In genomic region chrX:105079615-105080092, GRCm38 (mm10) we compare ENCODE assay signal across 8 mouse cellular contexts. TPM values are rescaled to one million over a fixed set of nuclear protein-coding genes. Genes with fewer than 3 reads are reported as not detected.
A peak's percentile ranks its signal among the peaks of the same experiment; 100 is the strongest.
DNase-seq lines count a peak whose midpoint lies in the region; ATAC-seq and TF ChIP-seq lines count a peak whose summit lies in the region.

TSS of gene Pbdc1 (plus strand) at chrX:105079756.

- ATAC-seq in embryonic facial prominence, embryonic 14.5 days (ENCODE audit: low read depth) = peak; percentile 99
- peak; percentile 98 for ATAC-seq in limb, embryonic 12.5 days (ENCODE audit: insufficient number of reproducible peaks, insufficient read depth, low FRiP score, low TSS enrichment, low read depth)
- ATAC-seq in midbrain, embryonic 14.5 days (ENCODE audit: low FRiP score, low TSS enrichment) = peak; percentile 99

- 0 out of 2 replicates have a peak, but pooled peaks have one; percentile 16 for TF ChIP-seq POLR2A in bone marrow, adult 2 months (IDR thresholded peaks at IDR 0.05; ENCODE audit: borderline replicate concordance, control insufficient read depth, low read depth, low read length)

- H3K9ac ChIP-seq in embryonic facial prominence, embryonic 14.5 days (ENCODE audit: low read depth, low read length) = peak within 1 kb of the TSS; percentile 65
- H3K9ac ChIP-seq in limb, embryonic 12.5 days (replicated peaks) = peak within 1 kb of the TSS; percentile 51
- peak within 1 kb of the TSS; percentile 40 for H3K9ac ChIP-seq in midbrain, embryonic 14.5 days (replicated peaks; ENCODE audit: low read length)

- peak within 1 kb of the TSS; percentile 70 for H3K4me2 ChIP-seq in embryonic facial prominence, embryonic 14.5 days (ENCODE audit: low read depth, low read length)
- H3K4me2 ChIP-seq in limb, embryonic 12.5 days = peak within 1 kb of the TSS; percentile 67
- peak within 1 kb of the TSS; percentile 63 for H3K4me2 ChIP-seq in midbrain, embryonic 14.5 days (ENCODE audit: low read length)

- TF ChIP-seq CTCF in bone marrow, adult 2 months (IDR thresholded peaks at IDR 0.05; ENCODE audit: control insufficient read depth, insufficient read depth, low read length) = 0 out of 2 replicates have a peak, but pooled peaks have one; percentile 3

- H3K27ac ChIP-seq in bone marrow, adult 2 months (ENCODE audit: control insufficient read depth, insufficient read depth, low read depth, low read length, poor library complexity) = no peak within 1 kb of the TSS
- H3K27ac ChIP-seq in embryonic facial prominence, embryonic 14.5 days (replicated peaks; ENCODE audit: low read depth, low read length) = no peak within 1 kb of the TSS; the same call in 1 of the 2 replicates
- no peak within 1 kb of the TSS for H3K27ac ChIP-seq in limb, embryonic 12.5 days
- no peak within 1 kb of the TSS for H3K27ac ChIP-seq in midbrain, embryonic 14.5 days (replicated peaks; ENCODE audit: low read depth, low read length)

- H3K9me3 ChIP-seq in embryonic facial prominence, embryonic 14.5 days (ENCODE audit: control insufficient read depth, low read length) = no peaks in the 10 kb centered on the region
- H3K9me3 ChIP-seq in limb, embryonic 12.5 days = no peaks in the 10 kb centered on the region
- no peaks in the 10 kb centered on the region for H3K9me3 ChIP-seq in midbrain, embryonic 14.5 days (ENCODE audit: control insufficient read depth, low read length)

- no peaks in the 10 kb centered on the region; the same call in 1 of the 2 replicates for H3K4me1 ChIP-seq in bone marrow, adult 2 months (ENCODE audit: control insufficient read depth, insufficient read depth, low read length)
- no peaks in the 10 kb centered on the region for H3K4me1 ChIP-seq in embryonic facial prominence, embryonic 14.5 days (ENCODE audit: control insufficient read depth, insufficient read depth, low read length)
- H3K4me1 ChIP-seq in limb, embryonic 12.5 days (replicated peaks) = peaks cover 5% of the 10 kb centered on the region; the same call in 1 of the 2 replicates
- peaks cover 5% of the 10 kb centered on the region; the same call in 1 of the 2 replicates for H3K4me1 ChIP-seq in midbrain, embryonic 14.5 days (ENCODE audit: control insufficient read depth, insufficient read depth, low read length)

- no peaks in the 10 kb centered on the region for H3K27me3 ChIP-seq in embryonic facial prominence, embryonic 14.5 days (replicated peaks; ENCODE audit: control insufficient read depth, insufficient read depth, low read length)
- no peaks in the 10 kb centered on the region for H3K27me3 ChIP-seq in limb, embryonic 12.5 days
- no peaks in the 10 kb centered on the region for H3K27me3 ChIP-seq in midbrain, embryonic 14.5 days (ENCODE audit: control insufficient read depth, insufficient read depth, low read length)

- peaks cover 16% of the 10 kb centered on the region; the same call in 1 of the 2 replicates for H3K36me3 ChIP-seq in embryonic facial prominence, embryonic 14.5 days (ENCODE audit: control insufficient read depth, insufficient read depth, low read length)
- peaks cover 13% of the 10 kb centered on the region for H3K36me3 ChIP-seq in limb, embryonic 12.5 days
- H3K36me3 ChIP-seq in midbrain, embryonic 14.5 days (ENCODE audit: control insufficient read depth, insufficient read depth, low read length) = peaks cover 4% of the 10 kb centered on the region

- peak; percentile 92 for DNase-seq in 416B (ENCODE audit: low read depth)
- DNase-seq in embryonic facial prominence, embryonic 14.5 days (ENCODE audit: low spot score) = peak; percentile 96
- peak; percentile 86 for DNase-seq in heart, adult 8-10 months (ENCODE audit: low spot score)
- DNase-seq in kidney, adult 8-10 months = peak; percentile 90 to 94
- DNase-seq in midbrain, embryonic 14.5 days = peak; percentile 96
- DNase-seq in spleen, adult 12 weeks (ENCODE audit: low spot score) = peak; percentile 87

- WGBS in bone marrow, adult 2 months = under 1% methylated on average over 35 of the region's 35 CpGs
- 3% methylated on average over 33 of the region's 35 CpGs for WGBS in embryonic facial prominence, embryonic 14.5 days
- WGBS in limb, embryonic 12.5 days = 2% methylated on average over 35 of the region's 35 CpGs
- WGBS in midbrain, embryonic 14.5 days = 3% methylated on average over 35 of the region's 35 CpGs

- peak within 1 kb of the TSS; percentile 79 for H3K4me3 ChIP-seq in bone marrow, adult 2 months (replicated peaks; ENCODE audit: control insufficient read depth, low read depth, low read length)
- H3K4me3 ChIP-seq in embryonic facial prominence, embryonic 14.5 days (ENCODE audit: low read depth, low read length) = peak within 1 kb of the TSS; percentile 60
- H3K4me3 ChIP-seq in limb, embryonic 12.5 days (replicated peaks) = peak within 1 kb of the TSS; percentile 51
- peak within 1 kb of the TSS; percentile 48 for H3K4me3 ChIP-seq in midbrain, embryonic 14.5 days (replicated peaks; ENCODE audit: low read depth, low read length)

RNA-seq across cellular contexts. Expression of gene Pbdc1, which starts in this region (rescaled TPM):
- 21.1 and 22.5 TPM in 2 replicates for polyA plus RNA-seq in bone marrow, adult 2 months (2011; ENCODE audit: insufficient read depth, insufficient read length, low replicate concordance, missing spikeins)
- polyA plus RNA-seq in embryonic facial prominence, embryonic 14.5 days (2014; fragmentation: Nextera tagmentation; extraction: Ambion mirVana) = 47.0 and 49.5 TPM in 2 replicates
- 1 to 10 TPM; 6.0 to 7.9 (median 7.3) TPM for total RNA-seq in heart, adult 8-10 months (2022)
- polyA plus RNA-seq in limb, embryonic 12.5 days (2016; fragmentation: Nextera tagmentation; extraction: Ambion mirVana) = 67.8 and 70.7 TPM in 2 replicates
- polyA plus RNA-seq in midbrain, embryonic 14.5 days (2014; fragmentation: Nextera tagmentation; extraction: Ambion mirVana) = 29.4 and 34.6 TPM in 2 replicates
